Mouse (Mus musculus) hindbrain, embryonic 14.5 days (tissue): ENCODE data around the gene Rd3. TPM values are rescaled to one million over a fixed set of nuclear protein-coding genes. Genes with fewer than 3 reads are reported as not detected.

Experiments used
- ATAC-seq: fragments of 200-750 bp; cut with Nextera tagmentation; 2 replicates; pipeline ENCODE4 v1.8.0; 2017; ENCODE audit warnings: moderate number of reproducible peaks, mild to moderate bottlenecking, moderate TSS enrichment, moderate library complexity; ENCODE audit not compliant: low FRiP score
- DNase-seq: peaks from one replicate; pipeline ENCODE4 v3.0.0-alpha.2; 2015; ENCODE audit warnings: low spot score
- H3K27ac ChIP-seq: fragments of 300-500 bp; sonication (generic); 2 replicates; pipeline ENCODE4 v1.5.1; 2014; ENCODE audit warnings: mild to moderate bottlenecking, moderate library complexity
- H3K27me3 ChIP-seq: fragments of 300-500 bp; sonication (generic); 2 replicates; pipeline ENCODE4 v1.6.1; 2014; ENCODE audit warnings: mild to moderate bottlenecking, low read length, mixed read lengths; ENCODE audit not compliant: control insufficient read depth, insufficient read depth
- H3K36me3 ChIP-seq: fragments of 300-500 bp; sonication (generic); replicated peaks from 2 replicates; pipeline ENCODE4 v1.6.1; 2014; ENCODE audit not compliant: control insufficient read depth, insufficient read depth
- H3K4me1 ChIP-seq: fragments of 300-500 bp; sonication (generic); replicated peaks from 2 replicates; pipeline ENCODE4 v1.6.1; 2014; ENCODE audit warnings: antibody characterized with exemption, low read length, mixed read lengths; ENCODE audit not compliant: control insufficient read depth, insufficient read depth
- H3K4me2 ChIP-seq: fragments of 300-500 bp; sonication (generic); replicated peaks from 2 replicates; pipeline ENCODE4 v1.6.1; 2014; ENCODE audit warnings: mild to moderate bottlenecking, moderate library complexity
- H3K4me3 ChIP-seq: fragments of 300-500 bp; sonication (generic); replicated peaks from 2 replicates; pipeline ENCODE4 v1.5.1; 2014; ENCODE audit warnings: mild to moderate bottlenecking, low read length
- H3K9ac ChIP-seq: fragments of 300-500 bp; sonication (generic); 2 replicates; pipeline ENCODE4 v1.6.1; 2014
- H3K9me3 ChIP-seq: fragments of 300-500 bp; sonication (generic); 2 replicates; pipeline ENCODE4 v1.6.1; 2016; ENCODE audit warnings: low read length; ENCODE audit not compliant: control insufficient read depth
- WGBS: fragments of 180-500 bp; shearing (Covaris S2); extraction: QIAGEN DNeasy Blood & Tissue Kit; methylation state at CpG from one replicate; pipeline ENCODE4 v1.1.7; 2014; 5-methylcytosine and 5-hydroxymethylcytosine counted together
- polyA plus RNA-seq: library from polyadenylated mRNA; unstranded; fragments of >200 nt; fragmentation: Nextera tagmentation; extraction: Ambion mirVana; gene quantifications from 2 replicates; pipeline ENCODE4 v1.2.1, GENCODE M21; 2014

The Rd3 gene
- 2.6 and 5.3 TPM in 2 replicates for polyA plus RNA-seq

DNA sequence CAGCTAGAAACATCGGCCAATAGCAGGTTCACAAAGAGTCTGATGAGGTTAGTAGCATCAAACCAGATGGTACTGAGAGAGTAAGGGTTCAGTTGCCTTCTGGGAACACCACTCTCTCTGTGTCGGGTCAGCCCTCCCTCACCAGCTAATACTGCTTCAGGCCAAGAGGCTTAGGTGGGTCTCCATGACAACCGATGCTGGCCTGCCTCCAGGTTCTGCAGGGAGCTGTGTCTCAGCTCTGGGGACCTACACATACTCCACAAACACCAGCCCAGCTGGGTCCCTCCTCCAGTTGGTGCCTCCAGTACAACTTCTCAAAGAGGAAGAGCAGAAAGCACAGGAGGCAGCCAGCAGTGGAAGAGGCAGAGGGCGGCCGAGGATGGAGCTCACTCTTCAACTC is at the start of gene Rd3:
TSS of gene Rd3 (plus strand) at position 184 of the 400 bp plus-strand sequence.
- Histone ChIP-seq H3K36me3 (no peaks in the 10 kb centered on the region), H3K27ac (no peak within 1 kb of the TSS), H3K27me3 (no peaks in the 10 kb centered on the region), H3K9ac (no peak within 1 kb of the TSS), H3K4me3 (no peak within 1 kb of the TSS), H3K9me3 (no peaks in the 10 kb centered on the region), H3K4me1 (peaks cover 10% of the 10 kb centered on the region), H3K4me2 (no peak within 1 kb of the TSS)
- ATAC-seq, result peak; percentile 75
- DNase-seq, result peak; percentile 53
- 39% methylated on average over 5 of the region's 5 CpGs for WGBS

DNA sequence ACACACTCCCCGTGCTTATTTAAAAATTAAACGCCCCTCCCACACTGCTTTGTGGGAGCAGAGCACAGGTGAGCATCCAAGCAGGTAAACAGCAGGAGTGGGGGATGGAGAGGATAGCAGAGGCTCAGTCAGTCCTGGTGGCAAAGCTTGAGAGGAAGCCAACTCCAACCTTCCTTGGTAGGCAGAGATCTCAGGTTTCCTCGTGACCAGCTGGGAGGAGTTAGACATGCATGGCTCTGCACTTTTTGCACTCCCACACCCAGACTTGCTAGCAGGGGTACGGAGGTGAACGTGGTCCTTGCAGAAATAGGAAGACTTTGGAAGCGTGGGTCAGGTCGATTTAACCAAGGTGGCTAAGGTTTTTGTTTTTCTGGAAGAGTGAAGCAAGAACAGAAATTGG is 48.8 kb upstream of the Rd3 start:
- peaks cover 7% of the 10 kb centered on the region; the same call in 1 of the 2 replicates for H3K27me3 ChIP-seq
- WGBS, result 83% methylated on average over 7 of the region's 7 CpGs
- H3K27ac ChIP-seq, result no peak overlapping the region
- no peak overlapping the region for H3K4me3 ChIP-seq
- no peak overlapping the region for H3K4me2 ChIP-seq
- DNase-seq, result no peak
- no peaks in the 10 kb centered on the region for H3K4me1 ChIP-seq
- no peak for ATAC-seq
- no peak overlapping the region for H3K9ac ChIP-seq
- no peaks in the 10 kb centered on the region for H3K36me3 ChIP-seq
- H3K9me3 ChIP-seq, result no peaks in the 10 kb centered on the region

DNA sequence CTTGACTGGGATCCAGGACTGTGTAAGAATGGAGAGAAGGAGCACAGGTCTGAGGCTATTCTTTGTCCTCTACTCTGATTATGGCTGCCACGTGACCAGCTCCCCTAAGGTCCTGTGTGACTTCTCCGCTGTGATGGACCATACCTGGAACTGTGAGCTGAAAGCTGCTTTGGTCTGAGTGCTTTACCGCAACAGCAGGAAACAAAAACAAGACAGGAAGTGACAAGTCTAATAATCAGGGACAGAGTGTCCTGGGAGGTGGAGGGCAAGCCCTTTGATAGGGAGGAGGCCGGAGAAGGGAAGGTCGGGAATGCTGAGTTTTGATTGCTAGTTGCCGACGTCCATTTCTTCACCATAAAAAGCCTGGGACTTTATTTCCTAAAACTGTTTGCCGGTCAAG is 48.1 kb upstream of the Rd3 start:
- ATAC-seq, result no peak
- no peak for DNase-seq
- Histone ChIP-seq H3K4me2 (no peak overlapping the region), H3K4me3 (no peak overlapping the region), H3K36me3 (no peaks in the 10 kb centered on the region), H3K9me3 (no peaks in the 10 kb centered on the region), H3K27ac (no peak overlapping the region), H3K27me3 (peaks cover 7% of the 10 kb centered on the region; the same call in 1 of the 2 replicates), H3K4me1 (no peaks in the 10 kb centered on the region), H3K9ac (no peak overlapping the region)
- 83% methylated on average over 8 of the region's 8 CpGs for WGBS

DNA sequence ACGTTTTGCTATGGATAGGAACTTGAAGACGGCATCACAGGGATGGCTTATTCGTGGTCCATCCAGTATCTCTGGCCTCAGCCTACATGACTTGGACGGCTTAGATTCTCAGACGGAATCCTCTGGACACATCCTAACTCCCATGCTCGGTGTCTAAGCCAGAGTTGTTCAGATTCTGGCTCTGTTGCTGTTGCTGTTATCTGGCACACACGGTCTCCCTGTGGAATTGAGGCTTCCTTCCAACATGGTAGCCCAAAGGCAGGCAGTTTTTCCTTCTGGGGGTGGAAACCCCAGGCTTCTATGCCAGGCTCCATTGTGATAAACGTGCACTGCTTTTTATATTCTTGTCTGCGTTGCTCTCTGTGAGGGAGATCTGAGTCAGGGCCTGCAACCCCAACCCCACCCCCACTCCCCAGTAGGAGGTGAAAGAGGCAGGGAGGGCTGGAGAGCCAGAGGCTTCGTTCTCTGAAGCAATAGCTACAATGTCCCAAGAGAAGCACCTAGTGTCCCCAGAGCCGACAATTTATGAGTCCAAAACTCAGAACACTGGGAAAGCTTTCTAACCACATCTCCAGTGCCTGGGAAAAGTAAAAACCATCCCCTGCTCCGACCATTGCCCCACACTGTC is 47.2 kb upstream of the Rd3 start:
- Histone ChIP-seq H3K9me3 (no peaks in the 10 kb centered on the region), H3K36me3 (no peaks in the 10 kb centered on the region), H3K4me3 (no peak overlapping the region), H3K4me1 (no peaks in the 10 kb centered on the region), H3K9ac (no peak overlapping the region), H3K4me2 (no peak overlapping the region), H3K27me3 (peaks cover 7% of the 10 kb centered on the region; the same call in 1 of the 2 replicates), H3K27ac (no peak overlapping the region)
- 63% methylated on average over 12 of the region's 12 CpGs for WGBS
- DNase-seq, result no peak
- ATAC-seq, result no peak

DNA sequence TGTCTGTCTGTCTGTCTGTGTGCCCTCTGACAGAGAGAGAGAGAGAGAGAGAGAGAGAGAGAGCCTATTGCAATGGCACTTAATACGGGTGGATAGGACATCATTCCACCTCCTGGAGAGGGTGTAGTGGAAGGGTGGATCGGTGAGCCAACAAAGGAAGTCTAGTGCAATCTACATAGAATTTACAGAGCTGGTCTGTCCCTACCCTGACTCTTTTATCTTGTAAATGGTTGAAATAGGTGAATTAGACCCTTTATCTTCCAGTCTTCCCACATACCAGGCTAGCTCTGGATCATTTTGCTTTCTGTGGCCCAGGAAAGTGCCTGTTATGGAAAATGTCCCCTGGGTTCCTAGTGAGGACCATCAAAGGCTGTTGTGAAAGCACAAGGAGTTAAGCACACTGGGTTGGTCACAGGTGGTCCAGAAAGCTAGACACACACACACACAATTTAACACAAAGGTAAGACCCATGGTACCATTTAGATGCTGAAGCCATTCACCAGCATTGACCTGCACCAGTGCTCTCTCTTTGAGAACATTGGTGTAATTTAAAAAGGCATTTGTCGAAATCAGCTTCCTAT is 46.6 kb upstream of the Rd3 start:
- Histone ChIP-seq H3K4me2 (no peak overlapping the region), H3K4me3 (no peak overlapping the region), H3K36me3 (no peaks in the 10 kb centered on the region), H3K27me3 (peaks cover 7% of the 10 kb centered on the region; the same call in 1 of the 2 replicates), H3K9ac (no peak overlapping the region), H3K27ac (no peak overlapping the region), H3K9me3 (no peaks in the 10 kb centered on the region), H3K4me1 (no peaks in the 10 kb centered on the region)
- WGBS, result 81% methylated on average over 3 of the region's 3 CpGs
- ATAC-seq, result no peak
- no peak for DNase-seq

DNA sequence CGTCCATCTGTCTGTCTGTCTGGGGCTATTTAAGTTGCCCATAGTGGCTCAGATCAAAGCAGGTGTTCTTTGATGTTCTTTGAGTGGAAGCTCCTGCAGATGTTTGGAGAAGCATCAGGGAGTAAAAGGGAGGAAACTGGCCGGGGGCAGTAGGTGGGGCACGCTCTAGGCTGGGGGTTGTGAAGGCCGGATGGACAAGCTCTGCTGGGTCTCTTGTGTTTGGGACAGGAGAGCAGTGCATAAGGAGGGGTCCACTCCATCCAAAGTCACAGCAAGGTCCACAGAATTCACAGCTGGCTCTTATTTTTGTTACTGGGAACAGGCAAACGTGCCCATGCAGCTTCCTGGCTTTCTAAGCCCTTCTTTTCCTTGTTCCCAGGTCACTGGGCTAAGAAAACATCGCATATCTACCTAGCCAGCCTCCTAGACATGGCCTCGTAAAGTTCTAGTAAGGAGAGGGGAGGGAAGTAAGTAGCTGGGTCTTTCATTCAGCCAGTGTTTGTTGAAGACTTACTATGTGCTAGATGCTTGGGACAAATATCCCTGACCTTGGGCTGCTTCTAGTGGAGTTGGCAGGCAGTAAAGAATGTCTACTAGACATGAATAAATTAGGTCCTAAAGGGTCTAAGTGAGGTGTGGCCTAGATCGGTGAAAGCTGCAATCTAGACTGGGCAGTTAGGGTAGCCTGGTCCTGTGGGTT is 44.7 kb upstream of the Rd3 start:
- ATAC-seq (no peak), DNase-seq (no peak)
- no peaks in the 10 kb centered on the region for H3K36me3 ChIP-seq
- H3K27me3 ChIP-seq, result peaks cover 7% of the 10 kb centered on the region; the same call in 1 of the 2 replicates
- no peak overlapping the region for H3K27ac ChIP-seq
- no peak overlapping the region for H3K4me3 ChIP-seq
- no peak overlapping the region for H3K4me2 ChIP-seq
- no peak overlapping the region for H3K9ac ChIP-seq
- WGBS, result 70% methylated on average over 8 of the region's 8 CpGs
- H3K4me1 ChIP-seq, result no peaks in the 10 kb centered on the region
- H3K9me3 ChIP-seq, result no peaks in the 10 kb centered on the region

DNA sequence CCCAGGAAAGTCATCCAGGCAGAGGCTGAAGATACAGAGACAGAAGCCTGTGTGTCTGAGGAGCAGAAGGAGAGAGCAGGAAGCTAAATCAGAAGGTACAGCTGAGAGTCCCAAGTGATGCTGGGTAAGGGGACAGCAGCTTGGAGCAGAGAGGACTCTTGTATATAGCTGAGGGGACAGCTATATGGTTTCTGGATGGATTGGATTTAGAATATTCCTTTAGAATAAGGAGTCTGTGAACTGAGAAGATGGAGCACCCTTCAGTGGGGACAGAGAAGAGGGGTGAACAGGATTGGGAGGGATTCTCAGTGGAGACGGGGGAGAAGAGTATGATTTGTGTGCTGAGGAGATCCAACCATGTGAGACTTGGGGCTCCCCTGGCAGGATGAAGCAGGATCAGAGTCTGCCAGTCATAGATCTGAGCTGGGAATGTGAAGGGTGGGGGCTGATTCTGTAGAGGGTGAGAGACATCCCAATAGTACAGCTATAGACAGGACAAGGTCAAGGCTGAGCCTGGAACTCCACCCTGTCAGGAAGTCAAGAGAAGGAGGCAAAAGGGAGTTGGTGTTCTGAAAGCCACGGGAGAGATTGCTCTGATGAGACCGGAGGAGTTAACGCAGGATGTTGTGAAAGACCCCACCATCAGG is 44.1 kb upstream of the Rd3 start:
- Histone ChIP-seq H3K4me3 (no peak overlapping the region), H3K9me3 (no peaks in the 10 kb centered on the region), H3K36me3 (no peaks in the 10 kb centered on the region), H3K27me3 (peaks cover 7% of the 10 kb centered on the region; the same call in 1 of the 2 replicates), H3K4me2 (no peak overlapping the region), H3K27ac (peak overlapping the region; percentile 41; the same call in 1 of the 2 replicates), H3K9ac (no peak overlapping the region), H3K4me1 (no peaks in the 10 kb centered on the region)
- WGBS, result 92% methylated on average over 4 of the region's 4 CpGs
- ATAC-seq (no peak), DNase-seq (no peak)

DNA sequence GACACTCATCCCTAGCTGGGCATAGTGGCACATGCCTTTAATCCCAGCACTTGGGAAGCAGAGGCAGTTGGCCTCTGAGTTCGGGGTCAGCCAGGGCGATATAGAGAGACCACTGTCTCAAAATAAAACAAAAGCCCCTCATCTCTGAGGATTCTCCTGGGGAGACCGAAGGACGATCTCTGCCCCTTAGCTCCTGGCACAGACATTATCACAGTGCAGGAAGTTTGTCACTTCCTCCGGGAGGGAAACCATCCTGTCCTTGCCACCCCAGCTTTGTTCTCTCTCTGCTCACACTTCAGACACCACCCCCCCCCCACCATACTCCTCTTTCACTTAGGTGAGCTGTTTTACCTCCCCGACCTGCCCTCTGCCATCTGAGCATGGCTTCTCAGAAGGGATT is 33.5 kb upstream of the Rd3 start:
- Histone ChIP-seq H3K9ac (no peak overlapping the region), H3K4me2 (no peak overlapping the region), H3K9me3 (no peaks in the 10 kb centered on the region), H3K4me1 (no peaks in the 10 kb centered on the region), H3K36me3 (no peaks in the 10 kb centered on the region), H3K4me3 (no peak overlapping the region), H3K27me3 (no peaks in the 10 kb centered on the region), H3K27ac (no peak overlapping the region)
- WGBS, result 85% methylated on average over 6 of the region's 6 CpGs
- DNase-seq, result no peak
- ATAC-seq, result no peak

DNA sequence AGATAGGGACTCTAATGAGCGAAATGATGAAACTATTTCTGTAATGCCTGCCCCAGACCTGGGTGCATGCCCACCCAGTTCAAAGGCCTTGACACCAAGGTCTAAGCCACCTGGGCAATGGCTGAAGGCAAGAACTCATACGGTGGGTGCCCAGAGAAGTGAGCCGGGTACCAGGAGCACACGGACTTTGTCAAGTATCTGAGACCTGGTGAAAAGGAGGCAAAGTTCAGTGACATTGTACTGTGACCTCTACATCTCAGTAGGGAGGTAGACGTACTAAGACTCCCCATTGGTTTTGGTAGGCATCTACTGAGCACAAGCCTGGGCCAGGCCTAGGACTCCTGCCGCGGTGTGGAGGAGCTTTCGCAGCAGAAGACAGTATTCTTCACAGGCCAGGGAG is 31.8 kb upstream of the Rd3 start:
- ATAC-seq (no peak), DNase-seq (no peak)
- no peaks in the 10 kb centered on the region for H3K36me3 ChIP-seq
- H3K9ac ChIP-seq, result no peak overlapping the region
- no peak overlapping the region for H3K4me2 ChIP-seq
- H3K4me1 ChIP-seq, result no peaks in the 10 kb centered on the region
- 98% methylated on average over 8 of the region's 8 CpGs for WGBS
- H3K9me3 ChIP-seq, result no peaks in the 10 kb centered on the region
- H3K27ac ChIP-seq, result no peak overlapping the region
- H3K4me3 ChIP-seq, result no peak overlapping the region
- H3K27me3 ChIP-seq, result no peaks in the 10 kb centered on the region
